Mouse (Mus musculus) liver, adult 2 months (tissue): ENCODE data around the gene Frmpd4. TPM values are rescaled to one million over a fixed set of nuclear protein-coding genes. Genes with fewer than 3 reads are reported as not detected.

ENCODE experiments used
- DNase-seq: peaks from one replicate; pipeline ENCODE4 v3.0.0-alpha.2; 2011; ENCODE audit warnings: low read depth, low spot score; ENCODE audit errors: extremely low read depth
- H3K27ac ChIP-seq: fragments of 200-500 bp; replicated peaks from 2 replicates; pipeline ENCODE4 v1.5.1; 2012; ENCODE audit warnings: low read depth, mild to moderate bottlenecking, control low read depth, inconsistent platforms, low read length; ENCODE audit not compliant: insufficient read depth
- H3K27me3 ChIP-seq: fragments of 200-500 bp; 2 replicates; pipeline ENCODE4 v1.6.1; 2012; ENCODE audit warnings: mild to moderate bottlenecking, moderate library complexity, low read length, inconsistent platforms; ENCODE audit not compliant: control insufficient read depth, insufficient read depth
- H3K36me3 ChIP-seq: fragments of 200-500 bp; 2 replicates; pipeline ENCODE4 v1.6.1; 2012; ENCODE audit warnings: low read length, inconsistent platforms; ENCODE audit not compliant: control insufficient read depth, insufficient read depth
- H3K4me1 ChIP-seq: fragments of 200-500 bp; 2 replicates; pipeline ENCODE4 v1.6.1; 2011; ENCODE audit warnings: low read length; ENCODE audit not compliant: control insufficient read depth, insufficient read depth
- H3K4me3 ChIP-seq: fragments of 200-500 bp; 2 replicates; pipeline ENCODE4 v1.5.1; 2011; ENCODE audit warnings: low read depth, mild to moderate bottlenecking, control low read depth, low read length, moderate library complexity; ENCODE audit not compliant: insufficient read depth
- H3K79me2 ChIP-seq: fragments of 200-500 bp; 2 replicates; pipeline ENCODE4 v1.6.1; 2012; ENCODE audit warnings: inconsistent platforms, mild to moderate bottlenecking, low read length, moderate library complexity; ENCODE audit not compliant: control insufficient read depth, insufficient read depth
- H3K9ac ChIP-seq: fragments of 200-500 bp; 2 replicates; pipeline ENCODE4 v1.6.1; 2012; ENCODE audit warnings: low read depth, mild to moderate bottlenecking, control low read depth, inconsistent platforms, low read length
- CTCF ChIP-seq: fragments of 200-500 bp; IDR thresholded peaks from 2 replicates; pipeline ENCODE4 v1.5.1; 2011; ENCODE audit warnings: low read depth, low read length, control low read depth
- POLR2A ChIP-seq: fragments of 200-500 bp; IDR thresholded peaks from 2 replicates; pipeline ENCODE4 v1.6.1; 2011; ENCODE audit warnings: low read length, control low read depth; ENCODE audit not compliant: insufficient read depth; ENCODE audit errors: extremely low read depth
- WGBS: fragments of 180-500 bp; shearing (Covaris S2); methylation state at CpG from one replicate; pipeline ENCODE4 v1.1.7; 2018; 5-methylcytosine and 5-hydroxymethylcytosine counted together
- polyA plus RNA-seq: library from polyadenylated mRNA; depleted of rRNA; stranded (reverse); fragments of >200 nt; gene quantifications from 2 replicates; pipeline ENCODE4 v1.2.3, GENCODE M21; 2012
- total RNA-seq: library from RNA; depleted of rRNA; stranded (reverse); fragments of >200 nt; gene quantifications from 2 replicates; pipeline ENCODE4 v1.2.3, GENCODE M21; 2014

The Frmpd4 gene
- total and polyA plus RNA-seq, 2 experiments = not detected

DNA sequence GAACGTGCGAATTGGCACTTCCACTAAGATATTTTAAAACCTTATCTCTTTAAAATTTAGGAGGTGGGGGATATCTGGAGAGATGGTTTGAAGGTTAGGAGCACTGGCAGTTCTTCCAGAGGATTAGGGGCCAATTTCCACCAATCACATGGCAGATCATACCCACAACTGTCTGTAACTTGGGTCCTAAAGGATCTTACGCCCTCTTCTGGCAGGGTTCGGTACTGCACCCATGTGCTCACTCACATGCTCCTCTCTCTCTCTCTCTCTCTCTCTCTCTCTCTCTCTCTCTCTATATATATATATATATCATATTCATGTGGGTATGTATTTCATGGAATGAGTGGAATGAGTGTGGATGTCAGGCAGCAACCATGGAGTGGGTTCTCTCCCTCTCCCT, 759.7 kb downstream of the Frmpd4 start:
- H3K27ac ChIP-seq = no peak overlapping the region
- no peak overlapping the region for H3K9ac ChIP-seq
- H3K79me2 ChIP-seq = no peaks in the 10 kb centered on the region
- WGBS = 26% methylated on average over 3 of the region's 4 CpGs
- H3K4me1 ChIP-seq = no peaks in the 10 kb centered on the region
- H3K36me3 ChIP-seq = no peaks in the 10 kb centered on the region
- peak; percentile 58 for TF ChIP-seq CTCF
- no peak for TF ChIP-seq POLR2A
- DNase-seq = peak; percentile 56
- H3K27me3 ChIP-seq = no peaks in the 10 kb centered on the region
- H3K4me3 ChIP-seq = no peak overlapping the region

DNA sequence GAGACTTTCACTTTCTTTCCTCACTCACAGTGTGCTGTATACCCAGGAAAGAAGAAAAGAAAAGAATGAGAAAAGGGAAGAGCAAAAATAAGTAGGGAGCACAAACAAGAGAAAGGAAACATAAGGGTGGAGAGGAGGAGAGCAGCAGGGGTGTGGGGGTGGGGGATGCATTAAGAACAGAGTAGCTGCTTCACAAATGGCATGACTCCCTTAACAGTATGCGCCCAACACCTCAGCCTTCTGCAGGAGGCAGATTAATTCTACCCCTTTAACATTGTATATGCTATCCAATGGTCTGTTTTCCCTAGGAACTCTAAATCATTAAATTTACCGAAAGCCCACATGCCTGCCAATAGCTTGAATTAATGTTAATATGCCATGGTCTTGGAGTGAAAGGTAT, 766.9 kb downstream of the Frmpd4 start:
- TF ChIP-seq POLR2A = no peak
- no peak for TF ChIP-seq CTCF
- Histone ChIP-seq H3K27me3 (no peaks in the 10 kb centered on the region), H3K27ac (no peak overlapping the region), H3K4me1 (no peaks in the 10 kb centered on the region), H3K79me2 (no peaks in the 10 kb centered on the region), H3K4me3 (no peak overlapping the region), H3K36me3 (no peaks in the 10 kb centered on the region), H3K9ac (no peak overlapping the region)
- WGBS = 26% methylated on average over 2 of the region's 2 CpGs
- no peak for DNase-seq

DNA sequence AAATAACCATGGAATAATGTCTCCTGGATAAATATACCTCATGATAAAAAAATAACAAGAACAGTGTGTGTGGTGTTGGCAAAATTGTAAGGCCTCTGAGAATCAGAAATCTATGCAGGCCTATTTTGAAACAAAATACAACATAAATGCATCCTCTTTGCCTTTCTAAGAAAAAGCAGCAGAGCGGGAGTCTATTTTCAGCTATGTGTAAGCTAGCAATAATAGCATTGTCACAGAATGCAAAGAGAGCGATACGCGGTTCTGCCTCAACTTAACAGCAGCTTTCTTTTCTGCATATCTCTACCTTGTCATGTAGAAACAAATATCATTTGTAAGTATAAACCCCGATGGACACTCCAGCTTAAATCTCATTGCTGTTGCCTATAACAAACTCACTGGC, 768.5 kb downstream of the Frmpd4 start:
- Histone ChIP-seq H3K9ac (no peak overlapping the region), H3K27me3 (no peaks in the 10 kb centered on the region), H3K27ac (no peak overlapping the region), H3K36me3 (no peaks in the 10 kb centered on the region), H3K4me3 (no peak overlapping the region), H3K79me2 (no peaks in the 10 kb centered on the region), H3K4me1 (no peaks in the 10 kb centered on the region)
- no peak for DNase-seq
- TF ChIP-seq POLR2A (no peak), CTCF (no peak)
- WGBS = 92% methylated on average over 5 of the region's 5 CpGs

DNA sequence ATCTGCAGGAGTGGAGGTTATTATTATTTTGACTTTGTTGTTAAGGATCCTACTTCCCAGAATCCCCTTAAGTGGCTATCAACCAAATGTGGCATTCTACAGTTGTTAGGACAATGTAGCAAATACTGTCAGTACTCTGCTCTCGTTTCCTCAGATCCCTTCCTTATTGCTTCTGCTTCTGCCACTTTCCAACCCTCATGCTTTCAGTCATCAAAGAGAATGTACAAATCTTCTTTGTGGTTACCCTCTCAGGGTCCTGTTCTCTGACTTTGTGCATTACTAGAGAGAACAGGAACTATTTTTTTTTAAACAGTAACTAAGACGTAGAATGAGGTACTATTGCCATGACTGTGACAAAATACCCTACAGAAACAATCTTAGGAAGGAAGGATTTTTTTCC, 788.3 kb downstream of the Frmpd4 start:
- H3K36me3 ChIP-seq = no peaks in the 10 kb centered on the region
- no peaks in the 10 kb centered on the region for H3K79me2 ChIP-seq
- H3K4me3 ChIP-seq = no peak overlapping the region
- H3K27me3 ChIP-seq = no peaks in the 10 kb centered on the region
- no peak overlapping the region for H3K9ac ChIP-seq
- no peak overlapping the region for H3K27ac ChIP-seq
- no peaks in the 10 kb centered on the region for H3K4me1 ChIP-seq
- 82% methylated on average over 2 of the region's 2 CpGs for WGBS
- DNase-seq = no peak
- TF ChIP-seq POLR2A = no peak
- TF ChIP-seq CTCF = no peak

DNA sequence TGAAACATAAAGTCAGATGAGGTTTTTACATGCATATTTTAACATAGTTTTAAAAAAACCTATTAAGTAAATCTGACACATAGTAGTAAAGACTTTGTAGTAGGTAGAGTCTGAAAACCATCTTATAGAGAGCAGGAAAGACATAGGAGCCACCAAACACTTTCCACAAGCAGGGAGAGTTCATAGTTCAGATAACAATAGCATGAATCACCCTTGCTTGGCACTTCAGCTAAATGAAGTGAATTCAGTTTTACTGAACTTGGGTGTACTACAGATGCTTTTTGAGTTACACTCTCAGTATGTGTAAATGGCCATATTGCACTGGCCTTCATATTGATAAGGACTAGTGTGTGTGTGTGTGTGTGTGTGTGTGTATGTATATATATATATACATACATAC, 793.5 kb downstream of the Frmpd4 start:
- no peaks in the 10 kb centered on the region for H3K4me1 ChIP-seq
- TF ChIP-seq CTCF (no peak), POLR2A (no peak)
- no peak overlapping the region for H3K4me3 ChIP-seq
- H3K27ac ChIP-seq = no peak overlapping the region
- no peaks in the 10 kb centered on the region for H3K79me2 ChIP-seq
- no peaks in the 10 kb centered on the region for H3K27me3 ChIP-seq
- no peak overlapping the region for H3K9ac ChIP-seq
- no peak for DNase-seq
- H3K36me3 ChIP-seq = no peaks in the 10 kb centered on the region

DNA sequence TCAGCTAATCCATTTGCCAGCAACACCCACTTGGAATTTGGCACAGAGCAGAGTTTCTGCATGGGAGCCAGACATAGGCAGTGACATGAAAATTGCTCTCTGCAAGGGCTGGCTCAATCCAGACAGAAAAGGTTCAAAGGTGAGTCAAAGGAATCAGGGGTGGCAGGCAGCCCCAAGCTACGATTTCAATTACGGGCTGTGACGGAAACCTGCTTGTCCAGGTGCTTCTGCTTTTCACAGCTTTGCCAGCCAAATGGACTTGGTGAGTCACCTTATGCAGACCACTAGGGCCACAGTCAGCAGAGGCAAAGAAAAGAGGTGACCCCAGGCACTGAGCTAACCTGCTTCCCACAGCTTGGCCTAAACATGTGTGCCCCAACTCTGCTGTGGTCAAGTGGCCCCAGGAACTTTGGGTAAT, 857.5 kb downstream of the Frmpd4 start:
- no peaks in the 10 kb centered on the region for H3K79me2 ChIP-seq
- H3K27ac ChIP-seq = no peak overlapping the region
- 42% methylated on average over 3 of the region's 3 CpGs for WGBS
- H3K9ac ChIP-seq = no peak overlapping the region
- peak; percentile 74 for DNase-seq
- H3K4me3 ChIP-seq = no peak overlapping the region
- TF ChIP-seq CTCF (no peak), POLR2A (no peak)
- H3K27me3 ChIP-seq = no peaks in the 10 kb centered on the region
- no peaks in the 10 kb centered on the region for H3K36me3 ChIP-seq
- H3K4me1 ChIP-seq = no peaks in the 10 kb centered on the region
